Mouse (Mus musculus) testis, adult 2 months (tissue): ENCODE measurements around the gene Rit1. TPM values are rescaled to one million over a fixed set of nuclear protein-coding genes. Genes with fewer than 3 reads are reported as not detected.
A peak's percentile ranks its signal among the peaks of the same experiment; 100 is the strongest.
"Not testable (repeated sequence)": the region's sequence is repeated elsewhere in the genome, so short reads cannot be mapped to it uniquely, and the experiment has no call there.

Source experiments
- H3K27ac ChIP-seq: fragments of 200-500 bp; 2 replicates; pipeline ENCODE4 v1.5.1; 2012; ENCODE audit warnings: low read depth, low read length; ENCODE audit not compliant: control insufficient read depth, insufficient read depth
- H3K27me3 ChIP-seq: fragments of 200-500 bp; 2 replicates; pipeline ENCODE4 v1.6.1; 2012; ENCODE audit warnings: mild to moderate bottlenecking, low read length, moderate library complexity; ENCODE audit not compliant: control insufficient read depth, insufficient read depth
- H3K36me3 ChIP-seq: fragments of 200-500 bp; 2 replicates; pipeline ENCODE4 v1.6.1; 2012; ENCODE audit warnings: mild to moderate bottlenecking, low read length; ENCODE audit not compliant: control insufficient read depth, insufficient read depth
- H3K4me1 ChIP-seq: fragments of 200-500 bp; 2 replicates; pipeline ENCODE4 v1.6.1; 2012; ENCODE audit warnings: low read length; ENCODE audit not compliant: control insufficient read depth, insufficient read depth
- H3K4me3 ChIP-seq: fragments of 200-500 bp; 2 replicates; pipeline ENCODE4 v1.5.1; 2012; ENCODE audit warnings: low read depth, mild to moderate bottlenecking, low read length, moderate library complexity, mixed read lengths; ENCODE audit not compliant: control insufficient read depth
- CTCF ChIP-seq: fragments of 200-500 bp; IDR thresholded peaks from 2 replicates; pipeline ENCODE4 v1.5.1; 2012; ENCODE audit warnings: low read depth, mild to moderate bottlenecking, inconsistent platforms, low read length, moderate library complexity; ENCODE audit not compliant: control insufficient read depth, insufficient read depth, insufficient replicate concordance
- POLR2A ChIP-seq: fragments of 200-500 bp; IDR thresholded peaks from 2 replicates; pipeline ENCODE4 v1.6.1; 2012; ENCODE audit warnings: low read depth, mild to moderate bottlenecking, inconsistent platforms, low read length, moderate library complexity; ENCODE audit not compliant: control insufficient read depth
- polyA plus RNA-seq: library from polyadenylated mRNA; depleted of rRNA; stranded (reverse); fragments of >200 nt; gene quantifications from 2 replicates; pipeline ENCODE4 v1.2.3, GENCODE M21; 2012; rRNA removed

The Rit1 gene
- polyA plus RNA-seq, 1 experiment = 30.5 TPM

- peaks cover 9% of the 10 kb centered on the region for H3K4me1 ChIP-seq
- H3K4me3 ChIP-seq = no peak overlapping the region; the same call in 1 of the 2 replicates
- H3K27me3 ChIP-seq = no peaks in the 10 kb centered on the region
- TF ChIP-seq CTCF = no peak
- no peak for TF ChIP-seq POLR2A
- no peak overlapping the region for H3K27ac ChIP-seq
- H3K36me3 ChIP-seq = no peaks in the 10 kb centered on the region; the same call in 1 of the 2 replicates
Measured at GRCm38 (mm10) chr3:88761619-88762018, 45.0 kb downstream of the Rit1 start.

- Histone ChIP-seq H3K27me3 (no peaks in the 10 kb centered on the region), H3K36me3 (no peaks in the 10 kb centered on the region; the same call in 1 of the 2 replicates)
- TF ChIP-seq CTCF (no peak), POLR2A (no peak)
Measured at GRCm38 (mm10) chr3:88762401-88762831, 45.8 kb downstream of the Rit1 start.

DNA sequence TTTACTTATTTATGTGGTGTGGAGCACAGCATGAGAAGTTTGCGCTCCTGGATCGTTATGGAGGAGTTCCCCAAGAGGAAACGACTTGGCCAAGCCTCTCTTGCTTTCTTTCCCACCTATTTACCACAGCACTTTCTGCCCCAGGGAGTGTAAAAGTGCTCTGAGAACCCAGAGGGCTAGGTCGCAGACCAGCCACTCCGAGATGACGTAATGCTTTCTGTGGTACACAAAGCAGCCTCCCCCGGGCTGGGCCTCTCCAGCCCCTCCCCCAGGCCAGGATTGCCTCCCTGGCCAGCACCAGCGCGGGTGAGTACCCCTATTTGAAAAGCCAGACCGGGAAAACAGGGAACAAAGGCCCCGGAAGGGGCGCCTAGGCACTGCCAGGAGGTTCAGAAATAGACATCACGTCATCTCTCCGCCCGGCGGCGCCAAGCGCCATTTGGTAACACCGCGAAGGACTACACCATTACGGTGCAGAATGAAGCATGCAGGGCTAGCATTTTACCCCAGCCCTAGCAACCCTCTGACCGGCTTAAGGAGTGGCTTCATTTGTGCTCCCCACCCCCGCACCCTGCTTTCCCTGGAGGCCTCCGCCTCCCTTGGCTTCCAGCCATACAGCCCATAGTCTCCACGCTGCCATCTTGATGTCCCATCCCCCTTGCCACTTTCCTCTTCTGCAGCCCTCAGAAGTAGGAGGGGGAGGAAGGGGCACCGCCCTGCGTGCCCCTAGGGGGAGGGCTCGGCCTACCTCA, 54.7 kb downstream of the Rit1 start:
- H3K36me3 ChIP-seq, H3K4me1 ChIP-seq, H3K27ac ChIP-seq, H3K27me3 ChIP-seq: not testable (repeated sequence)
- peak overlapping the region; percentile 74 for H3K4me3 ChIP-seq

More at GRCm38 (mm10) chr3:88762401-88762831, 45.8 kb downstream of the Rit1 start:
- Histone ChIP-seq H3K4me1 (peaks cover 9% of the 10 kb centered on the region), H3K4me3 (no peak overlapping the region), H3K27ac (no peak overlapping the region)

DNA sequence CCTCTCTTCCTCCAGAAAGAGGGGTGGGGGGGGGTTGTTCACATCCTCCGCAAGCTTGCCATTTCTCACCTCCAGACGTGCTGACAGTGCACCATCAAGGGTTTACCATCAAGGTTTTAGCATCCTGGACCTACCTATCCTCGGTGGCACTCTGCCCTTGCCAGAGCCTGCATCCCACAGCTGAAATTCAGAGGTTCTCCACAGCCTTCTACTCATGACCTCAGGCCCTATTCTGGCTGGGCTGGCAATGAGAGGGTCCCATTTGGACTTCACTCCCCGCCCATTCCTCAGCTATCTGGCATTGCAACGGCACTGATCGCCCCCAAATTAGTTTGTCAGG, 55.3 kb downstream of the Rit1 start:
- not testable (repeated sequence) for H3K4me1 ChIP-seq, H3K36me3 ChIP-seq, H3K27ac ChIP-seq, H3K27me3 ChIP-seq
- peak overlapping the region; percentile 74 for H3K4me3 ChIP-seq

- H3K4me3 ChIP-seq = peak overlapping the region; percentile 64
- not testable (repeated sequence) for H3K4me1 ChIP-seq, H3K27me3 ChIP-seq, H3K36me3 ChIP-seq, H3K27ac ChIP-seq
Measured at GRCm38 (mm10) chr3:88772399-88772798, 55.8 kb downstream of the Rit1 start.

- not testable (repeated sequence) for H3K4me1 ChIP-seq, H3K4me3 ChIP-seq, H3K36me3 ChIP-seq, H3K27me3 ChIP-seq, H3K27ac ChIP-seq
Measured at GRCm38 (mm10) chr3:88773163-88773562, 56.5 kb downstream of the Rit1 start.

DNA sequence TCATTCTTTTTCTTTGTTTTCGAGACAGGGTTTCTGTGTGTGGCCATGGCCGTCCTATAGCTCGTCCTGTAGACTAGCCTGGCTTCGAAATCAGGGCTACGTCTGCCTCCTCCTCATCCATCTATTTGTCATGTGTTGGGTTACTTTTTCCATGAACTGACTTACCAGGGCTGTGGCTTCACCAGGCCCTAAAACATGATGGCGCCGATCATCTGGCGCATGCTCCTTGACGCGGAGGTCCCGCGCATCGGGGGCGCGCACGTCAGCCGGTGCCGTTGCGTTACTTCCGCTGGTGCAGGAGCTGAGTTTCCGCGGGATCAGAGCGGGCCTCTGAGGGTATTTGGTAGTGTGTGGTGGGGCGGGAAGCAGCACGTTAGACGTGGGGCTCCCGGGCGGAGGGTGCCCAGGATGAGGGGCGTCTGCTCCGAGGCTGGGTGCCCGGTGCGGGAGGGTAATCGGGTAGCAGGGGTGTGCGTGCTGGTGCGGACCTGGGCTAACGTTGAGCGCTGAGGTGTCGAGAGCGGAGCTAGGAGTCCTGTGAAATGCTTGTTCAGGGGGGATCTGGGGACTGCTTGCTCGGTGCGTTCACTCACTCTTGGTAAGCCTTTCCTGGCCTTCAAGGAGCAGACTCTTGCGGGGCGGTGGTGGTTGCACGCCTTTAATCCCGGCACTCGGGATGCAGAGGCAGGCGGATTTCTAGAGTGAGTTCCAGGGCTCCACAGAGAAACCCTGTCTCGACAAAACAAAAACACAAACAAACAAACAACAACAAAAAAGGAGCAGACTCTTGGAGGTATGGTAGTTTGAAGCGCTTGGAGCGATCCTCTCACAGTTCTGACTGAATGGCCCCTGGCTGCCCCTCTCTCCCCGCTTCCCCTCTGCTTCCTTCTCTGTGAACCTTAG, 58.6 kb downstream of the Rit1 start, which contains the start of gene Syt11:
Gene Syt11, minus strand, starts transcription at position 226 of the 903 bp plus-strand sequence.
- peak; percentile 31; the same call in 1 of the 2 replicates for TF ChIP-seq POLR2A
- not testable (repeated sequence) for H3K36me3 ChIP-seq, H3K4me1 ChIP-seq, H3K27me3 ChIP-seq
- Histone ChIP-seq H3K4me3 (peak within 1 kb of the TSS; percentile 92), H3K27ac (peak within 1 kb of the TSS; percentile 94)

Other genes starting within 250 kb of the Rit1 start
- gene Lmna, start 206.9 kb upstream of the Rit1 start, polyA plus RNA-seq = 14.4 and 16.7 TPM in 2 replicates
- gene Mex3a, start 184.4 kb upstream of the Rit1 start, polyA plus RNA-seq = 1.4 and 1.5 TPM in 2 replicates
- gene Rab25, start 168.5 kb upstream of the Rit1 start, polyA plus RNA-seq = 0.10 and 1.9 TPM in 2 replicates
- gene Lamtor2, start 163.8 kb upstream of the Rit1 start, polyA plus RNA-seq = 46.9 and 53.9 TPM in 2 replicates
- gene Ubqln4, start 163.1 kb upstream of the Rit1 start, polyA plus RNA-seq = 51.4 and 55.3 TPM in 2 replicates
- 128 and 161 TPM in 2 replicates for gene Ssr2, start 141.0 kb upstream of the Rit1 start, polyA plus RNA-seq
- gene Arhgef2, start 110.9 kb upstream of the Rit1 start, polyA plus RNA-seq = 512 and 614 TPM in 2 replicates
- not detected in 2 replicates for gene Rxfp4, start 63.7 kb upstream of the Rit1 start, polyA plus RNA-seq
- 23.5 and 28.7 TPM in 2 replicates for gene Khdc4, start 31.0 kb upstream of the Rit1 start, polyA plus RNA-seq
- gene Syt11, start 58.3 kb downstream of the Rit1 start, polyA plus RNA-seq = 41.0 and 41.5 TPM in 2 replicates
- 14.2 and 14.3 TPM in 2 replicates for gene Gon4l, start 118.4 kb downstream of the Rit1 start, polyA plus RNA-seq
- 224 and 232 TPM in 2 replicates for gene Msto1, start 197.2 kb downstream of the Rit1 start, polyA plus RNA-seq
- 5.6 and 6.1 TPM in 2 replicates for gene Ash1l, start 233.8 kb downstream of the Rit1 start, polyA plus RNA-seq
- gene Dap3, start 234.3 kb downstream of the Rit1 start, polyA plus RNA-seq = 181 and 189 TPM in 2 replicates